Mouse (Mus musculus) CH12.LX (cell line): ENCODE measurements around the gene Eps15. TPM values are rescaled to one million over a fixed set of nuclear protein-coding genes. Genes with fewer than 3 reads are reported as not detected.

Experiments used
- DNase-seq: peaks from one replicate; pipeline ENCODE4 v3.0.0-alpha.2; 2013; ENCODE audit errors: extremely low read depth
- H3K27ac ChIP-seq: 2 replicates; pipeline ENCODE4 v1.5.1; 2012; ENCODE audit warnings: low read depth, mild to moderate bottlenecking, control low read depth, moderate library complexity; ENCODE audit not compliant: insufficient read depth
- H3K27me3 ChIP-seq: replicated peaks from 2 replicates; pipeline ENCODE3; 2012; ENCODE audit warnings: inconsistent platforms
- H3K36me3 ChIP-seq, 2 experiments: replicated peaks in 1 of 2; 2 replicates each; pipeline versions ENCODE3 to v1.6.1; 2012; ENCODE audit warnings: inconsistent platforms in 1 of 2, low read length in 1 of 2, mild to moderate bottlenecking in 1 of 2, mixed read lengths in 1 of 2, moderate library complexity in 1 of 2; ENCODE audit not compliant: control insufficient read depth in 1 of 2, insufficient read depth in 1 of 2
- H3K4me1 ChIP-seq, 2 experiments: 2 replicates each; pipeline ENCODE4 v1.6.1; 2012; ENCODE audit warnings: inconsistent platforms in 1 of 2, moderate library complexity in 1 of 2; ENCODE audit not compliant: insufficient read depth in 2 of 2, control insufficient read depth in 1 of 2
- H3K4me2 ChIP-seq: 2 replicates; pipeline ENCODE4 v1.6.1; 2012; ENCODE audit warnings: low read depth, mild to moderate bottlenecking, control low read depth; ENCODE audit not compliant: poor library complexity, insufficient read depth, severe bottlenecking
- H3K4me3 ChIP-seq, 3 experiments: fragments of 150-350 bp in 1 of 3; sonication (generic) in 1 of 3; replicated peaks in 1 of 3; 2 replicates each; pipeline versions ENCODE3 to v1.5.1; 2011 to 2012; ENCODE audit warnings: low read depth in 2 of 3, low read length in 2 of 3, mild to moderate bottlenecking in 2 of 3, moderate library complexity in 2 of 3, control low read depth in 1 of 3, improper control_type of control experiment in 1 of 3, inconsistent platforms in 1 of 3, mixed read lengths in 1 of 3; ENCODE audit not compliant: poor library complexity in 1 of 3
- H3K79me2 ChIP-seq: replicated peaks from 2 replicates; pipeline ENCODE4 v1.6.1; 2012; ENCODE audit warnings: mild to moderate bottlenecking, moderate library complexity; ENCODE audit not compliant: control insufficient read depth, poor library complexity, insufficient read depth, severe bottlenecking; ENCODE audit errors: extremely low read depth
- H3K9ac ChIP-seq: 2 replicates; pipeline ENCODE4 v1.6.1; 2012; ENCODE audit warnings: low read depth, mild to moderate bottlenecking, control low read depth, moderate library complexity; ENCODE audit not compliant: insufficient read depth
- H3K9me3 ChIP-seq: replicated peaks from 2 replicates; pipeline ENCODE3; 2012; ENCODE audit warnings: low read length, inconsistent platforms, mixed read lengths
- CHD1 ChIP-seq: IDR thresholded peaks from 2 replicates; pipeline ENCODE4 v1.6.1; 2012; ENCODE audit warnings: low read depth, low read length, improper control_type of control experiment, inconsistent platforms
- CHD2 ChIP-seq: IDR thresholded peaks from 2 replicates; pipeline ENCODE4 v1.6.1; 2011; ENCODE audit warnings: low read length, improper control_type of control experiment
- ELF1 ChIP-seq: IDR thresholded peaks from 2 replicates; pipeline ENCODE4 v1.6.1; 2014; ENCODE audit warnings: low read depth, mild to moderate bottlenecking, inconsistent platforms, low read length, improper control_type of control experiment
- ETS1 ChIP-seq: conservative IDR thresholded peaks from 2 replicates; pipeline ENCODE4 v1.6.1; 2012; ENCODE audit warnings: low read depth, mild to moderate bottlenecking, inconsistent platforms, low read length, improper control_type of control experiment, moderate library complexity
- JUN ChIP-seq: IDR thresholded peaks from 2 replicates; pipeline ENCODE4 v1.6.1; 2011; ENCODE audit warnings: low read depth, mild to moderate bottlenecking, low read length, improper control_type of control experiment, moderate library complexity; ENCODE audit not compliant: insufficient read depth
- JUND ChIP-seq: conservative IDR thresholded peaks from 2 replicates; pipeline ENCODE4 v1.6.1; 2011; ENCODE audit warnings: low read depth, low read length, improper control_type of control experiment
- MAZ ChIP-seq: IDR thresholded peaks from 2 replicates; pipeline ENCODE4 v1.6.1; 2012; ENCODE audit warnings: low read depth, mild to moderate bottlenecking, inconsistent platforms, low read length, improper control_type of control experiment, moderate library complexity
- MYC ChIP-seq: IDR thresholded peaks from 2 replicates; pipeline ENCODE4 v1.6.1; 2011; ENCODE audit warnings: low read depth, mild to moderate bottlenecking, improper control_type of control experiment, low read length
- POLR2AphosphoS2 ChIP-seq: IDR thresholded peaks from 2 replicates; pipeline ENCODE4 v1.6.1; 2011; ENCODE audit warnings: low read depth, low read length, improper control_type of control experiment
- RAD21 ChIP-seq: IDR thresholded peaks from 2 replicates; pipeline ENCODE4 v1.6.1; 2011; ENCODE audit warnings: low read depth, mild to moderate bottlenecking, low read length, improper control_type of control experiment, moderate library complexity
- RCOR1 ChIP-seq: conservative IDR thresholded peaks from 2 replicates; pipeline ENCODE4 v1.6.1; 2012; ENCODE audit warnings: low read depth, mild to moderate bottlenecking, inconsistent platforms, low read length, improper control_type of control experiment
- SIN3A ChIP-seq: IDR thresholded peaks from 2 replicates; pipeline ENCODE4 v1.6.1; 2012; ENCODE audit warnings: low read length, improper control_type of control experiment, inconsistent platforms
- TBP ChIP-seq: conservative IDR thresholded peaks from 2 replicates; pipeline ENCODE4 v1.6.1; 2011; ENCODE audit warnings: low read depth, low read length, improper control_type of control experiment
- ZC3H11A ChIP-seq: IDR thresholded peaks from 2 replicates; pipeline ENCODE4 v1.6.1; 2012; ENCODE audit warnings: low read depth, mild to moderate bottlenecking, inconsistent platforms, low read length, improper control_type of control experiment
- ZNF384 ChIP-seq: IDR thresholded peaks from 2 replicates; pipeline ENCODE4 v1.6.1; 2012; ENCODE audit warnings: low read depth, low read length, improper control_type of control experiment, inconsistent platforms
- dilution Hi-C: fragments of 300-500 bp; cut with MboI; formaldehyde crosslinking; loops from 2 replicates; pipeline ENCODE4 v1.14.3; 2020; ENCODE audit warnings: low sequenced_read_pairs; ENCODE audit not compliant: extremely low pct_unique_long_range_greater_than_20kb, extremely low pct_ligation_motif_present
- in situ Hi-C: fragments of 300-500 bp; cut with MboI; formaldehyde crosslinking; loops from 3 replicates; pipeline ENCODE4 v1.14.3; 2019; ENCODE audit warnings: low sequenced_read_pairs, low pct_ligation_motif_present, low pct_unique_long_range_greater_than_20kb, mixed read lengths
- polyA plus RNA-seq: library from polyadenylated mRNA; unstranded; fragments of >175 nt; gene quantifications from 2 replicates; pipeline ENCODE4 v1.2.1, GENCODE M21; 2012; ENCODE audit warnings: low read depth; ENCODE audit not compliant: insufficient read length
- total RNA-seq, 2 experiments: library from RNA; depleted of rRNA; stranded (reverse); fragments of 300-350 nt in 1 of 2; fragments of >200 nt in 1 of 2; gene quantifications; 2 replicates each; pipeline ENCODE4 v1.2.3; 2012 to 2014

Eps15 gene
- total and polyA plus RNA-seq, 3 experiments = 23.4 to 60.4 (median 39.6) TPM

DNA sequence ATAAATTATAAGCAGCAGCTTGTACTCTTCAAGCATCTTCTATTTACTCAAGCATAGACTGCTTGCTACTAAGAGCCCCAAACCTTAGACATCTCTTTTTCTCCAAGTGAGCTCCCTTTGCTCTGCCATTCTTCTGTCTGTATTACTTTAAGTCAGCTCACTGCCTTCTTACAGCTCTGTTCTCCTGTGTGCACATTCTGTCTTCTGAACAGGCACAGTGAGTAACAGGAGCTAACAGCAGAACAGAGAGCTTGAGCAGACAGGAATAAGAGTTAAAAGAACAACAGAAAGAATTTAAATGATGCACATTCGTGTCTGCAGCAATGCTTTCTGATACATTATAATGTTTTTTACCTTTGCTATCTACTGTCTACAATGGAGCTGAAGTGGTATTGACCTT lies 61.2 kb downstream of the Eps15 start:
- Histone ChIP-seq H3K4me3 (no peak overlapping the region), H3K9ac (no peak overlapping the region), H3K36me3 (peaks cover 3 to 41% of the 10 kb centered on the region in 2 experiments), H3K27me3 (no peaks in the 10 kb centered on the region), H3K79me2 (no peaks in the 10 kb centered on the region), H3K9me3 (no peaks in the 10 kb centered on the region), H3K4me2 (no peak overlapping the region)
- no peak for DNase-seq
- in situ Hi-C loops = no loop called here
- TF ChIP-seq MAZ = no peak
- no peak for TF ChIP-seq CHD1
- TF ChIP-seq TBP = no peak
- TF ChIP-seq JUND = no peak
- no peak for TF ChIP-seq MYC
- TF ChIP-seq ZNF384 = no peak
- TF ChIP-seq ETS1 = no peak
- no peak for TF ChIP-seq SIN3A
- TF ChIP-seq, all 38 proteins: peak for 0
- no peaks in the 10 kb centered on the region for H3K4me1 ChIP-seq
- no peak overlapping the region for H3K27ac ChIP-seq
- dilution Hi-C loops = no loop called here

DNA sequence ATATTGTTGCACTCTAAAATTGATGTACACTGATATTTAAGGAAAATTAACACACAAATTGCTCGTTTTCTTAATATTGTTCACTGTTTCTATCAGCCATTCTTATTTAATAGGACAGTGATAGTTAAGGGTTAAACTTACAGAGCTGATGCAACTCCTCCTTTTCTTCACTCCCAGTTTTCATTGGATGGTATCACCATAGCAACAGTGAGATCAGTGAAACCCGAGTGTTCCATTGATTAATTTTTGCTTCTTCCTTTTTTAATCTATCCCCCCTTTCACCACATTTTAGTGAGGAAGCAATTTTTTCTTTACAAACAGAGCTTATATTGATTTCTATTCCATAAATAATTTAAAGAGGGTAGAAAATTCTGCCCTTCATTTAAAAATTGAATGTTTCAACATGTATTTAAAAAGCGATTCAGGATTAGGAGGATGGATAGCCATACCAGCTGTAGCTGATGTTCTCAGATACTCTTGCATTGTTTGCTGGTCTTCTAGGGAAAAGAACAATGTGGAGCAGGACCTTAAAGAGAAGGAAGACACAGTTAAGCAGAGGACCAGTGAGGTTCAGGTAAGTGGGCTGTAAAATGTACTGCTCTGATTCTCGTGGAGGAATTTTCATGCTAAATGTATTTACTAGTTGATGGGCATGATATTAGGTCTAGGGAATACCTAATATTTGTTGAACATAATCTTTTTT lies 62.9 kb downstream of the Eps15 start:
- Histone ChIP-seq H3K27ac (no peak overlapping the region), H3K4me2 (no peak overlapping the region), H3K4me3 (no peak overlapping the region), H3K9ac (no peak overlapping the region), H3K9me3 (no peaks in the 10 kb centered on the region), H3K79me2 (no peaks in the 10 kb centered on the region), H3K4me1 (no peaks in the 10 kb centered on the region), H3K36me3 (peaks cover 3 to 35% of the 10 kb centered on the region in 2 experiments), H3K27me3 (no peaks in the 10 kb centered on the region)
- dilution Hi-C loops = no loop called here
- TF ChIP-seq RAD21 = no peak
- peak; percentile 31; the same call in 1 of the 2 replicates for TF ChIP-seq CHD2
- no peak for TF ChIP-seq JUND
- no peak for TF ChIP-seq JUN
- no peak for TF ChIP-seq POLR2AphosphoS2
- TF ChIP-seq RCOR1 = no peak
- no peak for TF ChIP-seq ZC3H11A
- no peak for TF ChIP-seq ELF1
- DNase-seq = peak; percentile 26
- in situ Hi-C loops = no loop called here
